Mouse (Mus musculus): Measurements from ENCODE around the gene Otol1.
A peak's percentile ranks its signal among the peaks of the same experiment; 100 is the strongest.

Otol1 gene

GRCm38 (mm10) chr3:70007313-70007712, at the start of gene Otol1:
Gene Otol1 (plus strand): TSS chr3:70007613.
- no peak for DNase-seq

DNA sequence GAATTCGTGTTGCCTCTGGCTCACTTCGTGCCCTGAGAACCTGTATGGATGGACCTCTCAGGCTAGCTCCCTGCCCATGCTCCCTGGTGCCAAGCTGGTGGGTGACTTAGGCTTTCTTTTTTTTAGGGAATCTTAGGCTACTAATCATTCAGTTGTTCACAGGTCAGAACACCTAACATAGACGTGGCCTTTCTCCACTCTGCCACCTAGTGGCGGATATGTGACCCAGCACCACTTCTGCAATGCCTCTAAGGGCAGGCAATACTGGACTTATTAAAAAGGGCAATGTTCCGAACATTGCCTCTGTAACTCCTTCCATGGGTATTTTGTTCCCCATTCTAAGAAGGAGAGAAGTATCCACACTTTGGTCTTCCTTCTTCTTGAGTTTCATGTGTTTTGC, 45.2 kb upstream of the Otol1 start:
- peak; percentile 24 for DNase-seq

DNA sequence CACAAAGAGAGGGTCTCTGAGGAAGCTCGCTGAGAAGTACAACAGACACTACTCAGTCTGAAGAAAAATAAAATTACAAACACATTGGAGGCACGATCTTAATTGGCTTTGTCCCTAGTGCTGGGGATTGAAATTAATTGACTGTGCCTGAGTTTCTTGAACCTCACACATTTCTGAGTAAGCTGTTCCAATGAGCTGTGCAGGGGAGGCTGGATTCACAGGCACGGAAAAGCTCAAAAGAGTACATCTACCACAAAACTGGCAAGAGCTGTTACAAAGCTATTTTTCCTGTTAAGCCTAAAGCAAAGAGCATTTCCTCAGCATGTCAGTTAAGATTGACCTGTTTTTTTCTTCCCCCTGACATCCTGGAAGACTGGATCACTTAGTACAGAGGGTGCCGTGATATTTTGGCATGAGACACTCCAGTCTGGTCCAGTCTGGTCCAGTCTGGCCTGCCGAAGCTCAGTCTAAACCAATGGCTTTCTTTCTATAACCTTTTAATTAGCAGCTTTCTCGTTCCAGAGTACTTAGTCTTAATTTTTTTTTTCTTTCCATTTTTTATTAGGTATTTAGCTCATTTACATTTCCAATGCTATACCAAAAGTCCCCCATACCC, 35.8 kb upstream of the Otol1 start:
- no peak for DNase-seq

DNA sequence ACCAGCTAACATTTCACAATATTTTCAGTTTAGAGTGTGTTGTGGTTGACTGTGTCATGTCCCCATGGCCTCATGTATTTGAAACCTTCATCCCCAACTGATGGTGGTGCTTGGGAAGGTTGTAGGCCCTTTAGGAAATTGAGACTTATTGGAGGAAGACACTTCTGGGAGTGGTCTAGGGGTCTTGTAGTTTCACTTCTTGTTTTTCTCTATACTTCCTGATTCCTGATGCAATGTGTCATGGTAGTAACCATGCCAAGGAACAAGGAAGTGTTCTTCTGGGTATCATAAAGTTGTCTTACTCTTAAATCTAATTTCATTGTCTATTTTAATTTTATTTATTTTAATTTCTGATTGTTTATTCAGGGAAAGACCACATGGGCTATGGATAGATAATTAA, 29.3 kb upstream of the Otol1 start:
- DNase-seq, result no peak

DNA sequence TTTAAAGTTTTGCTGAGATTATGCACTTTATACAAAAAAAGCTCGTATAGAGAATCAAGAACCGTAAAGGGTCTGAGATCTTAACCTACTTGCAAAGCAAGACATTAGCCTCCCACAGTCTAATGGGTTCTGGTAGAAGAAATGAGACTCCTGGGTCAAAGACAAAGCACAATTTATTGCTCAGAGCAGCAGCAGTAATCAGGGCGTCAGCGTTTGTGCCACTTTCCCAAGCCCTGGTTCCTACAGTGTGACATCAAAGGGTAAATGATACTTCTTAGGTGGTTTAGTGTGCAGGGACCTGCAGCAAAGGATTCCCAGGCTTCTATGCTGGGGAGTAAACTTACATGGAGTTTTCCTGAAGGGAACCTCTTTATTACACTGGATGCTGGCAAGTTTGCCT, 13.6 kb upstream of the Otol1 start:
- DNase-seq, result no peak

DNA sequence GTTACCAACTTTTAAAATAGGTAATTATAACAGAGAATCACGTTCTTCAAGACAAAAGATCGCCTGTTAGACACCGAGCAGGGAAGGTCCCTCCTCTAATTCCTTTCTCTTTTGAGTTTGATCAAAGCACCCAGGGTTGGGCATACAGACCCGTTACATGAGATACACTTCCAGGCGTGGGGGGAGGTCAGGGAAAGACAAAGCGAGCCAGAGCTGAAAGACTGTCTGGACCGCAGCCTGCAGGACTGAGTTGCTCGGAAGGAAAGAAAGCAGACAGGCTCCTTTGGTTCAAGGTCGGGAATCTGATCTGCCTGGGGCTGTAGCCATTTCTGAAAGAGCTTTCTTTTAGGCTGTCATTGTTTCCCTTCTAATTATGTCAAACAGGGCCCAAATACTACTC, 5.9 kb upstream of the Otol1 start:
- DNase-seq, result no peak

DNA sequence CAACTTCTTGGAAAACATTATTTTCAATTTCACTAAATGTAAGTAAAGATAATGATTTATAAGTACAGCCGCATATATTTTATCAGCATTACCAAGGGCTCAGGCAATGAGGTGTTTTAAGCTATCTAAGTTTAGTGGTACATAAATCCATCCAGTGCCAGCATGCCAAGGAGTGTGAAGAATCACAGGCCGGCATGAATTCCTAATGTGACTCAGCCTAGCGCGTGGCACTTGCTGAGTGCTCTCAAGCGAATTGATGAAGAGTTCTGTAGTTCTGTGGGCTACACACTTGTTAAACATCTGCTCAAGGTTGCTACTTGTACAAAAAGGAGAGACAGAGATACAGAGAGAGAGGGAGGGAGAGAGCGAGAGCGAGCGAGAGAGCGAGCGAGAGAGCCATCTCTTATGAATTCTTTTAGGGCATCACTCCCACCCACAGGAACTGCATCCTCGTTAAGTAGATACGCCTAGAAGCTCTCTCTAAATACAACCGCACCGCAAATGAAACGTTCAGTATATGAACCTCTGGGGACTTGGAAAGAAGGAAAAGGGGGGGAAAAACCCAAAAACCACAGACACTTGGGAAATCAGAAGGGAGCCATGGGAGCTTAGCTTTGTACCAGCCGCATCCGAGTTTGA, 4.2 kb upstream of the Otol1 start:
- DNase-seq, result no peak

GRCm38 (mm10) chr3:70003955-70004354, 3.5 kb upstream of the Otol1 start:
- no peak for DNase-seq

DNA sequence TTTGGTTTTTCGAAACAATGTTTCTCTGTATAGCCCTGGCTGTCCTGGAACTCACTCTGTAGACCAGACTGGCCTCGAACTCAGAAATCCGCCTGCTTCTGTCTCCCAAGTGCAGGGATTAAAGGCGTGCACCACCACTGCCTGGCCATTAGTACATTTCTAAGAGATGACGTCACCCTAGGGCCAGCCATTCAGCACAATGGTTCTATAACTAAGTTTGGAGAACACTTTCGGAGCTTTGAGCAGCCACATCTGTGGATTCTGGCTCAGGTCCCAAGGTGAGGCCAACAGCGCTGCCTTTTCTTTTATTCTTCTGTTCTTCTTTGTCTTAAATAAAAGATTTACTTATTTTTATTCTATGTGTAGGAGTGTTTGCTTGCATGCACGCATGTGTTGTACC, 3.0 kb upstream of the Otol1 start:
- no peak for DNase-seq

DNA sequence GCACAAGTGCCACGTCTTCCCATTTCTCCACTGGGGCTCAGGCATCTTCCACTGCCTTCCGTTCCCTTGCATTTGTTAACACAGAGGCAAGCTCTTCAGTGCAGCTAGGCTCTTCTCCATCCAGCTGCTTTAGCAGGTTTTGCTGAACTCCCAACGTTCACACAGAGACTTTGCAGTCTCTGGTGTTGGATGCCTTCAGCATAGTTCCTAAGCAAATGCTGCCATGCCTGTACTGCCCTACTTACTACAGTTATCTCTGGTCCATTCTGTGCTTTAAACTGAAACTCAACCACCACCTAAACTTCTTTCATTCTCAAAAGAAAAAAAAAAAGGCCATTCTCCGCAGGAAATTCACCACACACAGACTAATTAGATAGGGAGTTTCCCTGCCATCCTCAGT, 5.2 kb downstream of the Otol1 start:
- no peak for DNase-seq

DNA sequence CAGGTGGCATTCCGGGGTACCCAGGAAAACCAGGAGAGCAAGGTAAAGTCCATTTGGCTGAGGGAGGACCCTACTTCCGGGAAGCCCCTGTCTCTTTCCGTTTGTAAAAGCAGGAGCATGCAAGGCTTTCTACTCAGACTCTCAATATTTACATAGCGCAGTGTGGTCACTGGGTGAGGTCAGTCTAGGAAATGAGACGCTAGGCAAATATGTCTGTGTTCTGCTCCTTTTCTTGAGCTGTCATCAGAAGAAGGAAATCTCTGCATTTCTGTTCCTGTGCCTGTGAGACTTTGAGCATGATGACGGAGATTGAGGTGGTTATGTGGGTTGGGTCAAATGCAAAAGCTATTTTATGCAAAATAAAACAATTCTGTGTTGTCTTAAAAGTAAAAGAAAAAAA, 19.2 kb downstream of the Otol1 start:
- no peak for DNase-seq

DNA sequence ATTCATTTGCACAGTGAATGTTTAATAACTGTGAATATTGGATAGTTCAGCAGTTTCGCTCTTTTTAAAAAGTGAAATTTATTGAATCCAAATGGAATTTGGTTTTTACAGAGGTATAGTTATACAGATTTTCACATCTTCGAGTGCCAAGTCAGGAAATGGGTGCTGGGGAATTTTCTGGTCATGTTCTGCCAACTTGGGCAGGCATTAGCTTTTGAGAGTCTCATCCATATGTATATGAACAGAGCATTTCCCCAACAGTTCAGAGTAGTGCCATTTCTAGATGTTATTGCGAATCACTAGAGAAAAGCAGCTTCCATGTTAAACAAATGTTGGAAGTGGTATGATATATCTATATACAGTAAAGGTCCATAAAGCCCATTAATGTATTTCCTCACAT, 21.8 kb downstream of the Otol1 start:
- no peak for DNase-seq

- no peak for DNase-seq
Measured at GRCm38 (mm10) chr3:70035593-70035992, 28.2 kb downstream of the Otol1 start.
